26 mouse cellular contexts compared by ENCODE assay signal in genomic region chr12:111340692-111341091, GRCm38 (mm10).
"Had no signal": no experiment of that assay in that cellular context is flagged by ENCODE, and none has a peak within 500 bp of the region (broad histone marks: within the 10 kb centered on the region; RNA-seq: fewer than 3 reads in every experiment).

No protein-coding gene starts in this region.

- H3K4me2 ChIP-seq: limb, embryonic 12.5 days; limb, embryonic 15.5 days; liver, embryonic 11.5 days; lung, embryonic 15.5 days; midbrain, embryonic 13.5 days; neural tube, embryonic 12.5 days; neural tube, embryonic 15.5 days; stomach, embryonic 15.5 days had no signal

- ATAC-seq: intestine, embryonic 16.5 days; midbrain, embryonic 13.5 days; midbrain, embryonic 16.5 days had no signal

- H3K27me3 ChIP-seq: limb, embryonic 12.5 days; limb, embryonic 15.5 days; lung, embryonic 15.5 days; midbrain, embryonic 13.5 days; neural tube, embryonic 12.5 days; neural tube, embryonic 15.5 days; stomach, embryonic 15.5 days had no signal

- DNase-seq: kidney, adult 18-20 months; kidney, postnatal 10 days; kidney, postnatal 36 days; left cerebral cortex, postnatal 4 days; lung, adult 18-20 months; lung, postnatal 10 days; lung, postnatal 36 days; retina, postnatal 1 day; right cerebral cortex, postnatal 25 days; spleen, adult 18-20 months; thymus, adult 2 months; thymus, postnatal 14 days; thymus, postnatal 4 days had no signal

- H3K4me3 ChIP-seq: limb, embryonic 12.5 days; limb, embryonic 15.5 days; lung, embryonic 15.5 days; megakaryocyte, embryonic 14.5 days; midbrain, embryonic 10.5 days; midbrain, embryonic 13.5 days; neural tube, embryonic 12.5 days; neural tube, embryonic 15.5 days; stomach, embryonic 15.5 days had no signal

- H3K4me1 ChIP-seq: limb, embryonic 12.5 days; limb, embryonic 15.5 days; midbrain, embryonic 10.5 days; midbrain, embryonic 13.5 days; neural tube, embryonic 12.5 days; neural tube, embryonic 15.5 days; stomach, embryonic 15.5 days had no signal

- H3K9ac ChIP-seq: limb, embryonic 12.5 days; limb, embryonic 15.5 days; liver, embryonic 14.5 days; lung, embryonic 15.5 days; midbrain, embryonic 13.5 days; neural tube, embryonic 12.5 days; neural tube, embryonic 15.5 days; stomach, embryonic 15.5 days had no signal

- H3K9me3 ChIP-seq: limb, embryonic 12.5 days; limb, embryonic 15.5 days; lung, embryonic 15.5 days; megakaryocyte, embryonic 14.5 days; midbrain, embryonic 10.5 days; midbrain, embryonic 13.5 days; neural tube, embryonic 12.5 days; neural tube, embryonic 15.5 days; stomach, embryonic 15.5 days had no signal

- H3K27ac ChIP-seq: limb, embryonic 12.5 days; limb, embryonic 15.5 days; liver, embryonic 14.5 days; lung, embryonic 15.5 days; midbrain, embryonic 10.5 days; midbrain, embryonic 13.5 days; neural tube, embryonic 12.5 days; neural tube, embryonic 15.5 days; stomach, embryonic 15.5 days had no signal
